Mouse (Mus musculus) erythroblast, embryonic 14.5 days (primary cell): ENCODE measurements at regions not wholly inside any gene's neighbourhood (a gene's known extent, or its start where the extent isn't known, plus 50 kb on each side); places are given as distances from the start of the nearest gene placed in this dataset.

Experiments
- H3K27me3 ChIP-seq: 2 replicates; pipeline ENCODE4 v1.6.1; 2012; ENCODE audit warnings: inconsistent platforms; ENCODE audit not compliant: control insufficient read depth
- H3K36me3 ChIP-seq: 2 replicates; pipeline ENCODE4 v1.6.1; 2012; ENCODE audit warnings: mild to moderate bottlenecking, inconsistent platforms; ENCODE audit not compliant: control insufficient read depth
- H3K4me1 ChIP-seq: 2 replicates; pipeline ENCODE4 v1.6.1; 2012; ENCODE audit warnings: inconsistent platforms; ENCODE audit not compliant: control insufficient read depth
- H3K4me3 ChIP-seq: replicated peaks from 2 replicates; pipeline ENCODE3; 2012; ENCODE audit warnings: moderate library complexity, mild to moderate bottlenecking, inconsistent platforms
- H3K9me3 ChIP-seq: 2 replicates; pipeline ENCODE4 v1.6.1; 2012; ENCODE audit warnings: low read length, inconsistent platforms, mixed read lengths; ENCODE audit not compliant: control insufficient read depth
- GATA1 ChIP-seq: IDR thresholded peaks from 2 replicates; pipeline ENCODE4 v1.6.1; 2012; ENCODE audit warnings: low read length, inconsistent platforms, mixed read lengths
- TAL1 ChIP-seq: IDR thresholded peaks from 3 replicates; pipeline ENCODE4 v1.6.1; 2012; ENCODE audit warnings: low read length, inconsistent platforms, mixed read lengths

DNA sequence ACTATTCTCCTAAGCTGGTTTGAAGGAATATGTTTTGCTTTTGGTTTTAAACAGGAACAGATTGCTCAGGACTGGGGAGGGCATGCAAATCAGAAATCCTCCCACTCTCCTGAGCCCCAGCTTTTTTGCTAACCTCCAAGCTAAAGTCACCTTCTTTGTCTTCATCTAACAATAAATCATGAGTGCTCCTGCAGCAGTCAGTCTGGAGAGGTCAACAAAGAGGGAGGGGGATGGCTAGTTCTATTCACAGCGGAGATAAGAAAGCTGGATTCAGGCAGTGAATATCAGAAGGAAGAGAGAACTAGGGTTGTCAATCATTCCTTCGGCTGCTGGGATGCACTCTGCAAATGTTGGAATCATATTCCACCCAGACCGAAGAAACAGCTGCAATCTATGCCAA, 81.0 kb upstream of the Spred1 start:
- Histone ChIP-seq H3K36me3 (no peaks in the 10 kb centered on the region), H3K9me3 (no peaks in the 10 kb centered on the region), H3K4me1 (no peaks in the 10 kb centered on the region), H3K4me3 (no peak overlapping the region), H3K27me3 (no peaks in the 10 kb centered on the region)
- TF ChIP-seq TAL1 (no peak), GATA1 (no peak)

DNA sequence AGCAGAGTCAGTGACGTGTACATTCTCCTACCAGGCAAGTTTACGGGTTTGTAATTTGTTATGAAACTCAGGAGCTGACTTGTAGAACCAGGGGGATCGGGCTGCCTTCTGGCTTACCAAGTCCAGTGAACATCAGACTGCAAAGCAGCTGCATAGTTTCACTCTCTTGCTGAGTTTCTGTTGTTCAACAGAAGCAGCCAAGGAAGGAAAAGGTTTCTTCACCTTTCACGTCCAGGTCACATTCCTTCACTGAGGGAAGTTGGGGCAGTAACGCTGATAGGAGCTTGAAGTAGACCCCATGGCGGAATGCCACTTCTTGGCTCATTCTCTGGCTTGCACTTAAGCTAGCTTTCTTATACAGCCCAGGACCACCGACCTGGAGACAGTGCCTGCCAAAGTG, 77.3 kb upstream of the Spred1 start:
- no peaks in the 10 kb centered on the region for H3K27me3 ChIP-seq
- no peaks in the 10 kb centered on the region for H3K9me3 ChIP-seq
- H3K4me3 ChIP-seq, result no peak overlapping the region
- H3K36me3 ChIP-seq, result no peaks in the 10 kb centered on the region
- TF ChIP-seq GATA1, result no peak
- TF ChIP-seq TAL1, result no peak
- H3K4me1 ChIP-seq, result no peaks in the 10 kb centered on the region

DNA sequence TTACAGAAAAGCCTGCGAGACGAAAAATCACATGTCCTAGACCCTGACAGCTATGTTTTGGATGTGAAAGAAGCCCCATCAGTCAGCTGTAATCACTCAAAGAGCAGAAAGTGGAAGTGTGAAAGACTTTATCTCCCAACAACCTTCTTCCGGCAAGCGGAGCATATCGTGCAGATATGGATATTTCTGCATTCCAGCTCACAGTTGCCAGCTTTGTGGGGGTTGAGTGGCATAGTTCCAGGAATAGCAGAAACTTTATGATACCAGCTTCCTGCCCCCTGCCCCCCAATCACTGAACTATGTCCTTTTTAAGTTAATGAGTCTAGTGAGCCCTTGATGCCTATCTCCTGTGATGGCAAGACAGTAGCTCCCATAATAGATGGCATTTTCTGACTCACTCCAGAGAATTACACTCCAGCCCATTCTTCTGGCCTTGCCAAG, 72.9 kb upstream of the Spred1 start:
- no peaks in the 10 kb centered on the region for H3K27me3 ChIP-seq
- H3K4me1 ChIP-seq, result no peaks in the 10 kb centered on the region
- H3K4me3 ChIP-seq, result no peak overlapping the region
- TF ChIP-seq GATA1, result no peak
- TF ChIP-seq TAL1, result no peak
- H3K36me3 ChIP-seq, result no peaks in the 10 kb centered on the region
- no peaks in the 10 kb centered on the region for H3K9me3 ChIP-seq

DNA sequence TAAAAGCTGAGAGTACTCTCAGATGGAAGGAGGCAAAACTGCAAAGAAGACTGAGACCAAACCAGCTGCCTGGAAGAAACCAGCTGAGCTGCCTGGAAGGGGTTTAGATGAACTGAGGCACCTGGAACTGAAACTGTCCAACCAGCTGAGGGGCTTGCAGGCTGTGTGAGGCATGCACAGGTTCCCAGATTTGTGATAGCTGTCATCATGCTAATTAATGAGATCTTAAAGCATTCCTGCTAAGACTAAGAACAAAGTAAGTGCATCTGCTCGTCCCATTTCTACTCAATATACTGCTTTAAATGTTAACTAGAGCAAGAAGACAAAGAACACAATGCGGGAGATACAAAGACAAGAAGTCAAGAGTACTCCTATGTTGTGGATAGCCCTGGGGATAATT, 71.1 kb upstream of the Spred1 start:
- H3K36me3 ChIP-seq, result no peaks in the 10 kb centered on the region
- H3K4me1 ChIP-seq, result no peaks in the 10 kb centered on the region
- no peaks in the 10 kb centered on the region for H3K9me3 ChIP-seq
- no peaks in the 10 kb centered on the region for H3K27me3 ChIP-seq
- TF ChIP-seq GATA1 (no peak), TAL1 (no peak)
- no peak overlapping the region for H3K4me3 ChIP-seq

DNA sequence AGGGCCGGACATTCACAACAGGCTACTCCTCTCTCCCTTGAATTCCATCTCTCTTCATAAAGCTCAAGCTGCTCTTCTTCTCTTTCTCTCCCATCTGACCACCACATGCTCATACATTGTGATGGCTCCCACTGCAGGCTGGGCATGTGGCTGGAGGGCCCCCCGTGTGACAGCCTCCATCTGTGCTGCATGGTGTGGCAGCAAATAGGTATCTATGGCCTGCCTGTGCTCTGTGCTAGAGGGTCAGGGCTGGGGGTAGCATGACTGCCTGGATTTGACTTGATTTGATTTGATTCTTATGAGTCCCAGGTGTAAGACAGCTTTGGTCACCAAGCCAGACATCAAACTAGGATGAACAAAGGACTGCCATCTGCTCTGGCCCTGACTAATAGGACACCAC, 57.0 kb upstream of the Spred1 start:
- no peak for TF ChIP-seq TAL1
- no peak for TF ChIP-seq GATA1
- no peaks in the 10 kb centered on the region for H3K36me3 ChIP-seq
- no peaks in the 10 kb centered on the region for H3K27me3 ChIP-seq
- no peaks in the 10 kb centered on the region for H3K4me1 ChIP-seq
- no peaks in the 10 kb centered on the region for H3K9me3 ChIP-seq
- H3K4me3 ChIP-seq, result no peak overlapping the region

DNA sequence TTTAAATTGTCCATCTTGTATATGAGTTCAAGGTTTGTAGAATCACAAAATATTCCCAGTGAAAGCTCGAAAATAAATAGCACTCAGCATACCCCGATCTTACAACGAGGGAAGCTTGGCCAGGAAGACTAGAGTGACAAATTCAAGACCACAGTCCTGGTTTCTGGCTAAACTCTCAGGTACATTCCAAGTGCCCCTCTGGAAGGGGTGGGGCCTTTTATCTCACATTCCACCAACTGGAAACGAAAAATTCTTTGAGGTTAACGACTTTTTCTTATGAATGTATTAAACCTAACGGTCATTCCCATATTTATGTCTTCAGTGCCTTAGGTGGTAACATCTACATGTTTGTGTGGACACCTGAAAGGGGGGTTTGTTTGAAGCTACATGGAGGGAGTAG, 50.8 kb upstream of the Spred1 start:
- no peaks in the 10 kb centered on the region for H3K9me3 ChIP-seq
- H3K36me3 ChIP-seq, result no peaks in the 10 kb centered on the region
- no peak overlapping the region for H3K4me3 ChIP-seq
- H3K4me1 ChIP-seq, result no peaks in the 10 kb centered on the region
- H3K27me3 ChIP-seq, result no peaks in the 10 kb centered on the region
- TF ChIP-seq GATA1 (no peak), TAL1 (no peak)

DNA sequence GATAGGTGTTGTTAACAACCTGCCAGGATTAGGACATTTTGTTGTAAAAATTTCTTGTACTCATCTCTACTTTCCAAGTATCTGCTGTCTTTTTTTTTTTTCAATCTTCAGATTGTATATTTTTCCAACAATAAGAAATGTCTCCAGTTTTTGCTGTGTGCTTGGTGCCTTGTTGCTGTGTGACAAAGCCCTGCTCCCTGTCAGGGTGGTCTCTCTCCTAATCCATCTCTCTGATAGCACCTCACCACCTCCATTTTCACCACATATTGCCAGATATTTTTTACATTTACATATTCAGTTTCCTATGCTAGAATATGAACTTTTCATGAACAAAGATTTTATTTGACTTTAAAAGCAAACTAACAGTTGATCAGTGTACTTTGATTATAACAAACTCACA, 50.1 kb upstream of the Spred1 start:
- Histone ChIP-seq H3K4me3 (no peak overlapping the region), H3K36me3 (no peaks in the 10 kb centered on the region), H3K9me3 (no peaks in the 10 kb centered on the region), H3K4me1 (no peaks in the 10 kb centered on the region), H3K27me3 (no peaks in the 10 kb centered on the region)
- TF ChIP-seq TAL1 (no peak), GATA1 (no peak)
